13 mouse cellular contexts compared by ENCODE assay signal in the genomic region with DNA sequence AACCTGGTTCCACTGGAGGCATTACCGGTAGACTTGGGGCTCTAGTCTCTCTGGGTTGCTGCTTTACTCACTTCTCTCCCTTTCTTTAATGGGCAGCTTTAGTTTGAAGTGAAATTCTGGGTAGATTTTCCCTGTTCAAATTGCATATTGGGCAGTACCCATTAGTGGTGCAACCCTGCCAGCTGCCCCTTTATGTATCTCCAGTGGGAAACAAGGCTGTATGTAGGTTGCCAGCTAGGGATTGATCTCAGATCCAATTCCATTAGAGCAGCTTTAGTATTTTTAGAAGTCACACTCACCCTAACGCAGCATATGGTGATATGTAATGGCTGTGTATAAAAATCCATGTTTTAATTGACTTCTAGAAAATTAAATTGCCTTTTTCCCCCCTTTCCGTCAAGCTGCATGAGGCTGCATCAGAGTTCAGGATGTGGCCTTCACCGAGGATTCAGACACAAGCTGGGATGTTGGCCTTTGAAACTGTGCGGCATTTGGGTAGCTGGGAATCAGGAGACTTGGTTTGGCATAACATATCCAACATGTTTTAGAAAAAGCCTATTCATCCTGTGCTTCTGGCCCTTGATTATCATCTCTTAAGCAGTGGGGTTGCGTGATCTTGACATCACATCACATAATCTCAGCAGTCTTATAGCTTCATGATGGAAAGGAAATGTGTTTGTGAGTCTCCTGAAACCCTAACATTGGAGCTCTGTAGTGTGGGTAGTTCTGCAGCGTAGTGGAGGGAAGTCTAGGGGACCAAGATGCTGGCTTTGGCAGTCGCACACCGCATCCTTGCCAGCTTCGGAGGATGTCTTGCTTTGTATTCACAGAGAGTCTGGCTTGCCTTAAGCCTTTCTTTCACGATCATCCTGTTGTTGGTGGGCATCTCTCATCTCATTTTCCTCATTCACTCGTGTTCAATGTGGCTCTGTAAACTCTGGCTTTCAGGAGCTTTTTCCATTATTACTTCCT. TPM values are rescaled to one million over a fixed set of nuclear protein-coding genes. Genes with fewer than 3 reads are reported as not detected.
DNase-seq lines count a peak whose midpoint lies in the region; ATAC-seq and TF ChIP-seq lines count a peak whose summit lies in the region.
"Had no signal": no experiment of that assay in that cellular context is flagged by ENCODE, and none has a peak within 500 bp of the region (broad histone marks: within the 10 kb centered on the region; RNA-seq: fewer than 3 reads in every experiment).

No protein-coding gene starts in this region.

- no peaks in the 10 kb centered on the region for H3K27me3 ChIP-seq in midbrain, embryonic 14.5 days (ENCODE audit: control insufficient read depth, insufficient read depth, low read length)
- H3K27me3 ChIP-seq in midbrain, embryonic 10.5 days (ENCODE audit: low read depth, poor library complexity, severe bottlenecking), result no peaks in the 10 kb centered on the region
- H3K27me3 ChIP-seq in forebrain, postnatal 0 days (ENCODE audit: insufficient read depth, low read length), result no peaks in the 10 kb centered on the region
- no peaks in the 10 kb centered on the region for H3K27me3 ChIP-seq in intestine, postnatal 0 days (replicated peaks; ENCODE audit: control insufficient read depth, insufficient read depth, low read length)
- H3K27me3 ChIP-seq: heart, embryonic 15.5 days had no signal

- peak; percentile 46 for DNase-seq in midbrain, embryonic 14.5 days
- no peak for DNase-seq in midbrain, embryonic 10.5 days (ENCODE audit: low spot score)
- peak; percentile 87 for DNase-seq in forebrain, postnatal 0 days
- DNase-seq in left cerebral cortex, adult 2 months (ENCODE audit: extremely low spot score in 1 of 2, low spot score in 2 of 2), result peak; percentile 39 to 62
- DNase-seq in right cerebral cortex, postnatal 4 days, result peak; percentile 66
- DNase-seq in lung, postnatal 4 days, result no peak
- no peak for DNase-seq in spleen, postnatal 4 days (ENCODE audit: low spot score in 2 of 2)

- TF ChIP-seq CTCF in forebrain, postnatal 0 days (IDR thresholded peaks at IDR 0.05; ENCODE audit: low read depth), result no peak
- TF ChIP-seq CTCF in left cerebral cortex, adult 2 months (IDR thresholded peaks at IDR 0.05), result no peak
- no peak for TF ChIP-seq CTCF in intestine, postnatal 0 days (IDR thresholded peaks at IDR 0.05; ENCODE audit: low read depth)

- 82% methylated on average over 12 of the region's 12 CpGs for WGBS in midbrain, embryonic 14.5 days
- WGBS in midbrain, embryonic 10.5 days, result 90% methylated on average over 12 of the region's 12 CpGs
- 48% methylated on average over 12 of the region's 12 CpGs for WGBS in forebrain, postnatal 0 days
- WGBS in intestine, postnatal 0 days, result 94% methylated on average over 12 of the region's 12 CpGs

- H3K27ac ChIP-seq in midbrain, embryonic 14.5 days (replicated peaks; ENCODE audit: low read depth, low read length), result no peak overlapping the region; the same call in 1 of the 2 replicates
- H3K27ac ChIP-seq in midbrain, embryonic 10.5 days (replicated peaks), result no peak overlapping the region
- H3K27ac ChIP-seq in forebrain, postnatal 0 days (ENCODE audit: low read depth, low read length), result peak overlapping the region; percentile 80
- H3K27ac ChIP-seq in left cerebral cortex, adult 2 months, result peak overlapping the region; percentile 45; the same call in 1 of the 2 replicates
- no peak overlapping the region for H3K27ac ChIP-seq in intestine, postnatal 0 days (ENCODE audit: low read depth, low read length)
- H3K27ac ChIP-seq: heart, embryonic 15.5 days; kidney, postnatal 0 days; stomach, postnatal 0 days had no signal

- H3K9me3 ChIP-seq in midbrain, embryonic 14.5 days (ENCODE audit: control insufficient read depth, low read length), result no peaks in the 10 kb centered on the region
- H3K9me3 ChIP-seq in midbrain, embryonic 10.5 days (replicated peaks), result no peaks in the 10 kb centered on the region
- no peaks in the 10 kb centered on the region for H3K9me3 ChIP-seq in forebrain, postnatal 0 days (ENCODE audit: low read length)
- H3K9me3 ChIP-seq in intestine, postnatal 0 days (ENCODE audit: control insufficient read depth), result no peaks in the 10 kb centered on the region
- H3K9me3 ChIP-seq: heart, embryonic 15.5 days had no signal

- no peak overlapping the region for H3K4me3 ChIP-seq in midbrain, embryonic 14.5 days (replicated peaks; ENCODE audit: low read depth, low read length)
- no peak overlapping the region for H3K4me3 ChIP-seq in midbrain, embryonic 10.5 days
- no peak overlapping the region for H3K4me3 ChIP-seq in forebrain, postnatal 0 days (ENCODE audit: low read depth, low read length)
- H3K4me3 ChIP-seq in left cerebral cortex, adult 2 months, result no peak overlapping the region
- H3K4me3 ChIP-seq in intestine, postnatal 0 days (ENCODE audit: low read depth, low read length), result no peak overlapping the region
- H3K4me3 ChIP-seq: erythroblast, embryonic 14.5 days; heart, embryonic 15.5 days had no signal

- H3K36me3 ChIP-seq in midbrain, embryonic 14.5 days (ENCODE audit: control insufficient read depth, insufficient read depth, low read length), result no peaks in the 10 kb centered on the region
- H3K36me3 ChIP-seq in midbrain, embryonic 10.5 days, result no peaks in the 10 kb centered on the region
- H3K36me3 ChIP-seq in forebrain, postnatal 0 days (ENCODE audit: insufficient read depth), result no peaks in the 10 kb centered on the region
- no peaks in the 10 kb centered on the region for H3K36me3 ChIP-seq in intestine, postnatal 0 days (ENCODE audit: control insufficient read depth, insufficient read depth)
- H3K36me3 ChIP-seq: heart, embryonic 15.5 days had no signal

- no peak overlapping the region for H3K9ac ChIP-seq in midbrain, embryonic 14.5 days (replicated peaks; ENCODE audit: low read length)
- no peak overlapping the region for H3K9ac ChIP-seq in forebrain, postnatal 0 days
- no peak overlapping the region for H3K9ac ChIP-seq in intestine, postnatal 0 days (ENCODE audit: low read depth, low read length)
- H3K9ac ChIP-seq: heart, embryonic 15.5 days had no signal

- no peaks in the 10 kb centered on the region for H3K4me1 ChIP-seq in midbrain, embryonic 14.5 days (ENCODE audit: control insufficient read depth, insufficient read depth, low read length)
- no peaks in the 10 kb centered on the region for H3K4me1 ChIP-seq in midbrain, embryonic 10.5 days
- peaks cover 28% of the 10 kb centered on the region for H3K4me1 ChIP-seq in forebrain, postnatal 0 days (ENCODE audit: insufficient read depth)
- H3K4me1 ChIP-seq in intestine, postnatal 0 days (replicated peaks; ENCODE audit: control insufficient read depth, insufficient read depth, low read length), result no peaks in the 10 kb centered on the region
- H3K4me1 ChIP-seq: heart, embryonic 15.5 days had no signal

- no peak overlapping the region for H3K4me2 ChIP-seq in midbrain, embryonic 14.5 days (ENCODE audit: low read length)
- no peak overlapping the region for H3K4me2 ChIP-seq in forebrain, postnatal 0 days (ENCODE audit: low read depth)
- H3K4me2 ChIP-seq in intestine, postnatal 0 days (replicated peaks; ENCODE audit: low read depth), result no peak overlapping the region
- H3K4me2 ChIP-seq: heart, embryonic 15.5 days had no signal

- intact Hi-C loops in left cerebral cortex, adult 2 months (cut with DNase I), result loop anchor here (2.0 kb wide), 1 partner anchor 54 kb away; no protein-coding TSS in a partner anchor

- no peak for ATAC-seq in midbrain, embryonic 14.5 days (ENCODE audit: low FRiP score, low TSS enrichment)
- ATAC-seq in forebrain, postnatal 0 days, result peak; percentile 83
- no peak for ATAC-seq in intestine, postnatal 0 days

RNA-seq across cellular contexts. Expression of a gene that starts 56.0 kb away (rescaled TPM):
- 66.1 and 76.7 TPM in 2 replicates for polyA plus RNA-seq in midbrain, embryonic 14.5 days (2014; fragmentation: Nextera tagmentation; extraction: Ambion mirVana)
- 3.0 and 5.6 TPM in 2 replicates for polyA plus RNA-seq in midbrain, embryonic 10.5 days (2016; fragmentation: Nextera tagmentation; extraction: Ambion mirVana)
- 29.3 and 31.9 TPM in 2 replicates for total RNA-seq in forebrain, postnatal 0 days (2014; rRNA removed)
- 122 and 123 TPM in 2 replicates for polyA plus RNA-seq in forebrain, postnatal 0 days (2015; fragmentation: Nextera tagmentation; extraction: Ambion mirVana)
- total RNA-seq in left cerebral cortex, adult 2 months (2021), result 100 to 1,000 TPM; 247 to 282 TPM
- polyA plus RNA-seq in intestine, postnatal 0 days (2015; fragmentation: Nextera tagmentation; extraction: Ambion mirVana), result 14.6 and 14.9 TPM in 2 replicates
- polyA plus RNA-seq: erythroblast, embryonic 14.5 days; liver, adult 2 months had no signal

Comparison
In these comparisons a context has a peak if more than half of its experiments do, and no peak if none do; other contexts are left out.
1. DNase-seq: peak in midbrain, embryonic 14.5 days (single experiment), forebrain, postnatal 0 days (single experiment), left cerebral cortex, adult 2 months (2 of 2) and right cerebral cortex, postnatal 4 days (single experiment); none in midbrain, embryonic 10.5 days (single experiment), lung, postnatal 4 days (0 of 2) and spleen, postnatal 4 days (0 of 2).
2. H3K27ac ChIP-seq: peak in forebrain, postnatal 0 days (single experiment) and left cerebral cortex, adult 2 months (single experiment); none in midbrain, embryonic 14.5 days (single experiment), midbrain, embryonic 10.5 days (single experiment) and intestine, postnatal 0 days (single experiment).